Mouse (Mus musculus): ENCODE data around the gene Zfp46.

The Zfp46 gene

DNA sequence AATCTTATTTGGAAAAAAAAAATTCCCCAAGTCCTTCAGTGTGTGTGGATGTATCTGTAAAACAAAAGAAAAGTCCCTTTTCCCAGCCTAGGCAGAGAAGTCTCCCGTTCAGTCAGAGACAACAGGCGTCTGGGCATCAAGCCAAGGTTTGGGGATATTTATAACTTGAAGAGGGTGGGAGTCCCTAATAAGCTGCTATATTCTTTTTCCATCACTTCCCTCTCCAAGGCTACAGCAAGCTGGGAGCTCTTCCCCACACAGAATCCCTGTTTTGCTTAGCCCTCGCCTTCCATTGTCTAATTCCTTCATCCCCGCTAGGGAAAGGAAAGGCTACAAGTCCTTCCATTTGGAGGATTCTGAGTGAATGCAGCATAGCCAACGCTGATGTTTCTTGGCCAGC, at the start of gene Zfp46:
Gene Zfp46, plus strand, starts transcription at position 229 of the 400 bp plus-strand sequence.
- DNase-seq (ENCODE audit: low spot score): no peak

DNA sequence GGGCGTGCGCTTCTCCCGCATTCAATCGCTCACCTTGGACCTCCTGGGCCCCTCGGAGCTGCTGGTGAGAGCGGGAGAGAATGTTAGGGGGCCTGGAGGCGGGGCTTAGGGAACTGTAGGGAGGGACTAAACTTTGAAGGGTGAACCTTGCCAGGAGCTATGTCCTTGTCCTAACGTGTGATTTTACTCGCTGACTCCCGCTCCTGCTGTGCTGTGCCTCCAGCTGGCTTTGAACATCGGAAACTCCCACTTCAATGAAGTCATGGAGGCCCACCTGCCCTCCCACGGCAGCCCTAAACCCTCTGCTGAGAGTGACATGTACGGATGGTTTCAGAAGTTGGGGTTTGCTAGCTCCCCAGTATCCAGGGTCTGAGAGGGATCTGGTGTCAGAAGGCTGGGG, 45.8 kb upstream of the Zfp46 start:
- no peak for DNase-seq (ENCODE audit: low spot score)

DNA sequence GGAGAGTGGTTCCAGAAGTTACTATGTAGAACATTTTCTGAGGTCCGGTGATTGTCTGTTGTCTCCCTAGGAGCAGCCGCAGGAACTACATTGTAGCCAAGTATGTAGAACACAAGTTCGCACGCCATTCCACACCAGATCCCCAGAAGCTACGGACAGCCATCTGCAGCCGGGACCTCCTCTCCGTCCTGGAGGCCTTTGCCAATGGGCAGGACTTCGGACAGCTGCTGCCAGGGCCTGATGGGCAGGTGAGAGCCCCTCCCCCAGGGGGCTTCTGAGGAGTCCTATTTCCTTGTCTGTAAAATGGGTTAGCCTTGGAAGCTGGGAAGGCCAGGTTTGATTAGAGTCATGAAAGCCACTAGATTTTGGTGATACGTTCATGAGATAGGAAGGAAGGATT, 45.4 kb upstream of the Zfp46 start:
- no peak for DNase-seq (ENCODE audit: low spot score)

DNA sequence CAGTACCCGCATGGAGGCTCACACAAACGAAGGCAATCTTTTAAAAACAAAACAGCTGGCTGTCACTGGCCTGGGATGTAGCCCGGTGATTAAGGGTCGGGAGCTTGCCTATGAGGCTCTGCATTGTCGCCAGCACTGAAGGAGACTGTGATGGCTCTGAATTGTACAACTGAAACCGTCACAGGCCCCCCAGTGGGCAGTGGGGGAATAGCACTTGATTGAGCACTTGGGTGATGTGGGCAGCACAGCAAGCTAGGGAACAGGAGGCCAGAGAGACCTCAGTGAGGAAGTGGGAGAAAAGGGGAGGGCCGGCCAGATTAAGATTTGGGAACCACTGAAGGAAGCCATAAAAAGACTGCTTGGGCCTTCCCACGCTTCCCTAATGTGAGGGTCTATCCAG, 44.9 kb upstream of the Zfp46 start:
- DNase-seq (ENCODE audit: low spot score): peak; percentile 45

DNA sequence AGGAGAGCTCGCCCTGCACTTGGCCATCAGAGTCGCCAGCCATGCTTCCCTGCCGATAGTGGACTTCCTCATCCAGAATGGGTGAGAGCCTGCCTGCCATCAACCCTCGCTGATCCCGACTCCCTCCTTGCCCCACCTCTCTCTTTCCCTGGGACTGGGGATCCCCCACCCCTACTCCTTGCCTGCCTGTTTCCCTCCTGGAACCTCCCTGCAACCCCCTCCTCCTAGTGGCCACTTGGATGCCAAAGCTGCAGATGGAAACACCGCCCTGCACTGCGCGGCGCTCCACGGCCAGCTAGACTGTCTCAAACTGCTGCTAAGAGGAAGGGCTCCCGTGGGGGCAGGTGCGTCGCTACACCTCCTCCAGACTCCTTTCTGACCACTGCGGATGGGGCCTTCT, 44.4 kb upstream of the Zfp46 start:
- no peak for DNase-seq (ENCODE audit: low spot score)

DNA sequence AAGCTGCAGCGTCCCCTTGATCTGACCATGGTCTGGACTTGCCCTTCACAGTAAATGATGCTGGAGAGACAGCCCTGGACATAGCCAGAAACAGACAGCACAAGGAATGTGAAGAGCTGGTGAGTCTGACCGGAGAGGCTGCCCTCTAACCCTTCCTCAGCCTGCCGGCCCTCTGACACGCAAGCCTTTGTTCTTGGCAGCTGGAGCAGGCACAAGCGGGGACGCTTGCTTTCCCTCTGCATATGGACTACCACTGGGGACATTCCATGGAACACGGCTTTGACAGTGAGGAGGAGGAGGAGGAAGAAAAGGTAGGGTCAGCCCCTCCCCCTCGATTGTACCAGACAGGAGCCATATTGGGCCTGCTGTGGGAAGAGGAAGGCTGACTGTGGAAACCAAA, 43.5 kb upstream of the Zfp46 start:
- DNase-seq (ENCODE audit: low spot score): no peak

DNA sequence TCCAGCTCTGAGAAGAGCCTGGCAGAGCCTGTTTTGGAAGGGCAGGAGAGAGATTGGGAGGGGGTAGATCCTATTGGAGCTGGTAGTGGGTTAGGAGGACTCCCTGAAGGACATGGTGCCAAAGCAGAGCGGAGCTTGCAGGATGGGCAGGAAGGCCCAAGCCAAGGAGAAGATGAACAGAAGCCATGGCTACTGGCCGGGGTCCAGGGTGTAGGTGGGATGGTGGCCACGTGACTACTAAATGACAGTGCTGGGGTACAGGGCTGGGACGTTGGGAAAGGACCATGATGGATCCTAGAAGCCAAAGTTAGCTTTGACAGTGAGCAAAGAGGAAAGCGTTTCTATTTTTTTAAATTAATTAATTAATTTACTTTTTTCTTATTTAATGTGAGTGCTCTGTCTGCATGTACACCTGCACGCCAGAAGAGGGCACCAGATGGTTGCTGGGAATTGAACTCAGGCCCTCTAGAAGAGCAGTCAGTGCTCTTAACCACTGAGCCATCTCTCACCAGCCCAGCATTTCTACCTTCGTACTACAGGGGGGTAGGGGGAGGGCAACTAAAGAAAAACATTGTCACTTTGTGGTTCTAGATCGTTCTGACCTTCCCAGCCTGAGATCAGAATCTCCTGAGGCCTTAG, 42.3 kb upstream of the Zfp46 start:
- DNase-seq (ENCODE audit: low spot score): no peak

DNA sequence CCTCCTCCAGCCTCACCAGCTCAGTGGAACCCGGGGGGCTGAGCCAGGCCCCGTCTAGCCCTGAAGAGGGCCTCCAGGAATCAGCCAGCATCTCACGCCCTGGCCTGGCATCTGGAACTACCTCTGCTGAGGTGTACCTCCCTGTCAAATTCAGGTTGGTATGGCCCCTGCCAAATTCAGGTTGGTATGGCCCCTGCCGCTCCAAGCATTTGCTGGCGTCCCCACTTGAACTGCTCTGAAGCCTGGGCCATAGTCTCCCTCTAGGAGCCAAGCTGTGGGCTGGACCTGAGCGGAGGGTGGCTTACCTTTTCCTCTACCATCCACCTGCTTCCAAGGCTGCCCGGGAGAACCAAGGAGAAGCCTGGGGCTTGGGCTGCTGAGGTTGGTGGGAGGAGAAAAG, 41.8 kb upstream of the Zfp46 start:
- DNase-seq (ENCODE audit: low spot score): no peak

DNA sequence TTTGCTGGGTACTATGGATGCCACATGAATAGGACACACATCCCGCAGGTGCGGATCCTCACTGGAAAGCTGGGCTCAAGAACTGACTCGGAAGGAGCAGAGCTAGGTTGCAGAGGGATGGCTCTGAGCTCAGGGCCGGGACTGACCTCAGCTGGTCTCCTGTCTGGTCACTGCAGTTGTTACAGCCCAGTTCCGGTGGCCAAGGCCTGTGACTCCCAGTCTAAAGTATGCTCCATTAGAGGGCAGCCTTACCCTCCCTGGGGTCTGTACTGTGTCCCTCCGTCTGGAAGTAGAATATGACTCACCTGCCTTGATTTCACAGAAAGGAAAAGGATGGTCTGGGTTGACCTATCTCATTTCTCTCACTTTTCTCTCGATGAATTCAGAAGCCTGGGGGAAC, 40.3 kb upstream of the Zfp46 start:
- DNase-seq (ENCODE audit: low spot score): no peak

DNA sequence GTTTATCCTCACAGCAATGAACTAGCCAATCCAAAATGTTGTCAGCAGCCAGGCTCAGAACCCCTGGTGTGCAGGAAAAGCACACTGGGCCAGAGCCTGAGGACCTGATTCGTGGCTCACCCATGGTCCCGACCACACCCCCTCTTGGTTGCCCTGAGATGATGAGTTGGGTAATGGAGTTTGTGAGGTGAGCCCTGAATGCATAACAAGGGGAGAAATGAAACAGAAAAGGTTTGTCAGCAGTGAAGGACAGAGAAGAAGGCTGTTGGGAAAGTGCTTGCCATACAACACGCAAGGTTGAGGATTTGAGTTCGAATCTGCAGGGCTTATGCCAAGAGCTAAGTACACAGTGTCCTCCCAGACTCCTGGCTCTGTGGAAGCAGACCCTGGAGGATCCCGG, 38.8 kb upstream of the Zfp46 start:
- DNase-seq (ENCODE audit: low spot score): no peak

DNA sequence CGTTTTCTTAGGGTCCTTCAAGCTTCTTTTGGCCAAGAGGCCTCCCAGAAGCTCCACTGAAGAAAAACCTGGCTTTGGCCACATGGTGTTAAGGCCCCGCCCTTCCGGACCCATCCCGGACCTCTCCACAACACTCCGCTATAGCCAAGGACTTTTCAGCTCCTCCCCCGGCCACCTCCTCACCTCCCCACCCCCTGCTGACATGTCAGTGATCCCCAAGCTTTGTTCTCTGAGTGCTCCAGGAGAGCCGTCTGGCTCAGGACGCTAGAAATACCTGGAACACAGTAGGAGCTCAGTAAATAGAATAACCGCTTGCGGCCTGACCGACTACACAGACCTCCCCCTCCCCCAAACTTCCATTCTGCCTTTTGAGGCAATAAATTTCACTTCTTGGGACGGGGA, 37.9 kb upstream of the Zfp46 start:
- no peak for DNase-seq (ENCODE audit: low spot score)

DNA sequence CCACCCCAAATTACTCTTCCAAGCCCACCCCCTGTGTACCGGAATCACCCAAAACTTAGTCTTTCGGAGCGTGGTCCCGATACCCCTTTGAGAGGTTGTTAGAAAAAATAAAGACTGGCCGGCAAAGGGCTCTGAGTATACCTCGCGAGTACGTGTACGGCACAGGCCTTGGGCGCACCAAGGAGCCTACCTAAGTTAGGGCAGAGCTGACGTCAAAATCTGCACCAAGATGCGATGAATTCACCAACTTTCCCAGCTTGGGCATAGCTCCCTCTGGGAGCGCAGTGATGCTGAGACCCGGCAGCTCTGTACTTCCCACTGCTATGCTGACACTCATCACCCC, 37.1 kb upstream of the Zfp46 start:
- DNase-seq (ENCODE audit: low spot score): no peak

DNA sequence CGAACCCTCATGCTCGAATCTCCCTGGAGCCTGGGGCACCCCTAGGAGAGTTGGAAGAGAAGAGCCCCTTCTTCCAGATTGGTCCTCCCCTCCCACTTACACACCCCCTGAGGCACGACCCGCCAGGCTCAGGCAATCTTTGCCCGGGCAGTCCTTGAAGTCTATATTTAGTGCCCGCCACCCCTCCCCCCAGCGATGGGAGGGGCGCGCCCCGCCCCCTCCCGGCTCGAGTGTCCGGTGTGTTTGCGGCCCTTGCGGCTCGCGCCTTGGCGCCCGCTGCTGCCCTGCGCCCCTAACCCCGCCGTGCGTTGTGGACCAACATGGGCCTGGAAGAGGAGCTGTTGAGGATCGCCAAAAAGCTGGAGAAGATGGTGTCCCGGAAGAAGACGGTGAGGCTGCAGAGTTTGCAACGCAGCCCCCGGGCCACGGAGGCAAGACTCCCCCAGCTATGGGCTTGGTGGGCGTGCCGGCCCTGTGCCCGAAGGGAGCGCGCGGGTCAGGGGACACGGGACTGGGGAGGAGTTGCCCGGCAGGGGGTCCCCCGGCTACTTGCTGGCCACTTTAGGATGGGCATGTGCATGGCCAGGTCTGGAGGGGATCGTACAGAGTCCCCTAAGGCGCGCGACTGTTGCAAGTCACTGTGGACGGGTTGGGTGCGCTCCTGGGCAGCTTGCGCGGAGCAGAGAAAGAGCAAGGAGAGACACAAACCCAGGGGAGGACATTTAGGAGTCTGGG, 36.6 kb upstream of the Zfp46 start, which contains the start of gene Tcea3:
Gene Tcea3, plus strand, starts transcription at position 1 of the 735 bp plus-strand sequence.
- no peak for DNase-seq (ENCODE audit: low spot score)

DNA sequence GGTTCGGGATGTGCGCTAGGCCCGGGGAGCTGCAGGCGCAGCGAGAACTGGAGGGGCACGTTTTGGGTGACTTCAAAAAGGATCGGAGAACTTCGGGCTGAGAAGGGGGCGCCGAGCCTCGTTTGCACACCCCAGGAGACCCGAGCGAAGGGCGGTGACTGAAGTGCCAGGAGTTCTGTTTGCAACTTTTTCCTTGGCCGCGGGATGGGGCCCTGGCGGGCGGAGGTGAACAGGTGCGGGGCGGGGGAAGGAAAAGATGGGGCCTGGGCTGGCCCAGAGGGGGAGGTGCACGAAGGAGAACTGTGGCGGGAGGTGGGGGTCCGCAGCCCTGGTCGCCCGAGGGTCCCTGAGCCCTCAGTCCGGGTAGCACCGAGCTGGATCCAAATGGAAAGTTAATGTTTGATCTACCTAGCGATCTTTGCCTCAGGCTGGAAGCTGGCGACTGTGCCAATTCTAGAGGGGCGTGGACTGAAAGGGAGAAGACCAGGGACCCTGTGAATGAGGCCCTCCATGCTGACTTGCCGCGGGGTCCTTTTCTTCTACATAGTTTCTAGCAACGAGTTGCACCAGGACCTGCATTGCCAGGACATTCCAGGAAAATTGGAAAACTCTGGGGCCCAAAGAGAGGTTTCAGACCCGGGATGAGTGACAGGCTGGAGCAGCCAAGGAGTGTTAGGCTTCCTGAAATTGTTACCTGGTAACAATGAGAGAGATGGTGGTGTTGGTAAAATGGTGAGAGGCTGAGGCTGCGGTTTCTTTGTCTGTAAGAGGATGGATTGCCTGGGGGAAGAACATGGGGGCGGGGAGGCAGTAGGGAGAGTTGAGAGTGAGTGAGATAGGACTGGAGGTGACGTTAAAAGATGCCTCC, 35.8 kb upstream of the Zfp46 start:
- no peak for DNase-seq (ENCODE audit: low spot score)

DNA sequence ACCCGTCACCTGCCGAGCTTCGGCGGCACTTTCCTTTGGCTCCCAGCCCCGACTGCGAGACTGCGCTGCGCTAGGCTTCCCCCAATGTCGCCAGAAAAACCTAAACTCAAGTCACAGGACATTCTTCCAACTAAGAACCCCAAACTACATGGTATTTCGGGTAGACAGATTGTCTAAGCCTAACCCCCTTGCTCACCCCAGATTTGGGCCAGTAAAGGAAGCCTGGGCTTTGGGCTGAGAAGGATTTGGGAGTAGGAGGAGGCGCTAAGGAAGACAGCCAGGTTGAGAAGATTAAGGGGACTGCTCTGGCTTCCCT, 35.2 kb upstream of the Zfp46 start:
- no peak for DNase-seq (ENCODE audit: low spot score)

DNA sequence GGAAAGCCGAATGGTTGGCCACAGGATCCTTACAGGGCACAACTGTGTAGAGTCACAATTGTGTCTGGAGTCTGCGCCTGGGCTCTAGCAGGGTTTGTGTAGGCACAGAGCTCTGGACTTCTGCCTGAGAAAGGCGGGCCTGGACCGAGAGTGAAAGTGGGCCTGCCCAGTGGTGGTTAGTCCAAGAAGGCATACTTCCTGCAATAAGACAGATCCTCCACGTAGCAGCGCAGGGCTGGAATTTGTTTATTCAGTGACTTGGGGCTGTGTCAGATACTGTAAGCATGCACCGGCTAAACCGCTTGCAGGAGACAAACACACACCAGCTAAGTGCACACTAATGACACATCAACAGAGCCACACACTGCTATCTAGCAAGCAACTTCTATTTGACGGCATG, 34.7 kb upstream of the Zfp46 start:
- no peak for DNase-seq (ENCODE audit: low spot score)

DNA sequence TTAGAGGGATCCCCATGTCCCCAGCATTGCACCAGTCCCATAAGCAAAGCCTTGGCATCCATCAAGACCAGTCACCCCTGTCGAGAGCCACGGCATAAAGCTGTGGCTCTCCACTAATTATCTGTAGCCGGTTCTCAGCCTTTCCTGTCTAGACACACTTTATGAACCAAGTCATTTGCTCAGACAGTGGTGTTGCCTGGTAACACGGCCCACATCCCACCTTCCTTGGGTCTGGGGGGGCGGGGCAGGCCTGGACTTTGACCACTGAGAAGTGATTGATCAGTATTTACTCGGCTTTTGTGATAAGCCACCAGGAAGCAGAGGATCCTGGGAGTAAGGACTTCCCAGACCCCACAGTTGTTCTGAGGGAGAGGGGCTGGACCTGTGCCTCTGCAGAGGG, 28.6 kb upstream of the Zfp46 start:
- DNase-seq (ENCODE audit: low spot score): no peak

DNA sequence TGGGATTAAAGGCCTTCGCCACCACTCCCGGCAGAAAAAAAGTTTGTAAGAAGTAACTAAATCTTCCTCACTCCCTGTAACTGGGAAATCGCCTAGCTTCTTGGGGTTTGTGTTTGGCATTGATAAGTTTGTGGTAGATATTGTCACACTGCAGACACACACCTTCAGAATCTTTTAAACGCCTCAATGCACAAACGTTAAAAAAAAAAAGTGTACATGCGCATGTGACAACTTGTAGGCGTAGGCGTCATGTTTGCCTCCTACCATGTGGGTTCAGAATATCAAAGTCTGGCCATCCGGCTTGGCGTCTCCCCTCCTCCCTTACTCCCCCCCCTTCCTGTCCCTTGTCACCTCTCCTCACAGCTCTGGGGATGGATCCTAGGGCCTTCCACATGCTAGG, 27.8 kb upstream of the Zfp46 start:
- DNase-seq (ENCODE audit: low spot score): no peak

DNA sequence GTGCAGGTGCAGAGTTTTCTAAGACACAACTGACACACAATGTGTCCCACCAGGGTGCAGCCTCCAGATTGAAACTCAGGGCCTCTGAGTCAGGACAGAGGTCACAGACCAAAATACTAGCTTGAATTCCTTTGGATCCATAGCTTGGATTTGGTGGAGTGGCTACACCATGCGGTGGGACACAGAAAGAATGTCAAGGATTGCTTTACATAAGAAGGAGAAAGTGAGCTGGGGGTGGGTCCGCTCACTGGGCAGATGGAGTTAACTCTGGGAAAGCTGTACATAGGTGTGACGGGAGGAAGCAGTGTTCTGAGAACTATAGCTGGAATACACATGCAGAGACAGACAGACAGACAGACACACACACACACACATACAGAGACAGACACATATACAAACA, 24.6 kb upstream of the Zfp46 start:
- DNase-seq (ENCODE audit: low spot score): no peak

DNA sequence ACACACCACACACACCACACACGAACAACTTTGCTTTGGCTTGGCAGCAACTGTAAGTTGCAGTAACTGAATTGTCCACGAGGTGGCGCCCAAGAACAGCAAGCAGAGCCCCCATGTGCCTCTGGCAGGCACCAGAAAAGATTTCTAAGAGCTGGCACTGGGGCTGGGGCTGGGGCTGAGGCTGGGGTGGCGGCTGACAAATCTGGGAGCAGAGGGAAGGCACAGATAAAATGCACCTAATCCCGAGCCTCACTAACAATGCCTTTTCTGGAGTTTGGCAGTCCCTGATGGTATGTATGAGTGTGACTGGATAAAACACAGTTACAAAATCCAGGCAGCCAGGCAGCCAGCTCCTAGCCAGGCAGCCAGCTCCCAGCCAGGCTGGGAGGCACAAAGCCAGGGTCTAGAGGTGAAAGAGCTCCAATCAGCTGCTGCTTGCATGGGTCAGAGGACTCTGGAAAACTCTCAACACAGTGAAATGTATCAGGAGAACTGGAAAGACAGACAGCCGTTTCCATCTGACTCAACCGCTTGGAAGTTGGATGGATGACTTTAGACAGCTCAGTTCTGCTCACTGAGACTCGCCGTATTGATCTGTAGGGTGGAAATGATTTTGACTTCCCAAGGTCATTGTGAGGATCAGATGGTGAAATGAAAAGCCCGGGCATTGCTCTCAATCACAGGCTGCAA, 23.8 kb upstream of the Zfp46 start:
- peak; percentile 69 for DNase-seq (ENCODE audit: low spot score)

DNA sequence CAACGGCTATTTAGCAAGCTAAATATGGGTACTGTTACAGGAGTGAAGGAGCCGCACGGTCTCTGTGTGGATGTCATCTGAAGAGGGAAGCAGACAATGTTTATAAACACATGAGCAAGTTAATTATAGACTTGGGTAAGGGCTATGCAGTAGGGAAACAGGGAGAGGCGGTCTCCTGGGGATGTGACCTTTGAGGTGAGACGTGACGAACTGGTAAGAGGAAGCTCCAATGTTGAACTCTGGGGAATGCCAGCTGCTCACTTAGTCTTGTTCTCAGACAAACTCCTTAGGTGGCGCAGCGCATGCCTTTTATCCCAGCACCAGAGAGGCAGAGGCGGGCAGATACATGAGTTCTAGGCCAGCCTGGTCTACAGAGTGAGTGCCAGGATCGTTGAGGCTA, 22.6 kb upstream of the Zfp46 start:
- no peak for DNase-seq (ENCODE audit: low spot score)

DNA sequence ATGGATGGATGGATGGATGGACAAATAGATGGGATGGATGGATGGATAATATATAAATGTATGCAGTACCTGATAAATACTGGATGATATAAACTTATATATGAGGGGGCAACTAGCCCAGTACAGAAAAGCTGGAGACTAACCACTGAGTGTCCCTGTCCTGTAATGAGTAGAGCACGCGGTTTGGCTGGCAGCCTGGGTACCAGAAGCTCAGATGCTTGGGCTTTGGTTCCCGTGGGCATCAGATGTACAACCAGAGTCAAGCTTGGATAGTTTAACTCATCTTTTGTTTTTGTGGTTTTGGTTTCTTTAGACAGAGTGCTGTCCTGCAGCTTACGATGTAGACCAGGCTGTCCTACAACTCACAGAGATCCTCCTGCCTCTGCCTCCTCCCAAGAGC, 20.9 kb upstream of the Zfp46 start:
- no peak for DNase-seq (ENCODE audit: low spot score)
